Mouse (Mus musculus): ENCODE measurements around the gene Xcr1. TPM values are rescaled to one million over a fixed set of nuclear protein-coding genes. Genes with fewer than 3 reads are reported as not detected.

Xcr1 gene
- polyA plus RNA-seq, 1 experiment: not detected

GRCm38 (mm10) chr9:123814326-123814725, 47.5 kb downstream of the Xcr1 start:
- no peak for DNase-seq (ENCODE audit: low read depth)
- no peak for TF ChIP-seq POLR2A (IDR thresholded peaks at IDR 0.05; ENCODE audit: borderline replicate concordance, extremely low read depth, insufficient read depth, insufficient read length, poor library complexity, severe bottlenecking)
- no peak for TF ChIP-seq CTCF (IDR thresholded peaks at IDR 0.05; ENCODE audit: borderline replicate concordance, extremely low read depth, insufficient read depth, insufficient read length)

DNA sequence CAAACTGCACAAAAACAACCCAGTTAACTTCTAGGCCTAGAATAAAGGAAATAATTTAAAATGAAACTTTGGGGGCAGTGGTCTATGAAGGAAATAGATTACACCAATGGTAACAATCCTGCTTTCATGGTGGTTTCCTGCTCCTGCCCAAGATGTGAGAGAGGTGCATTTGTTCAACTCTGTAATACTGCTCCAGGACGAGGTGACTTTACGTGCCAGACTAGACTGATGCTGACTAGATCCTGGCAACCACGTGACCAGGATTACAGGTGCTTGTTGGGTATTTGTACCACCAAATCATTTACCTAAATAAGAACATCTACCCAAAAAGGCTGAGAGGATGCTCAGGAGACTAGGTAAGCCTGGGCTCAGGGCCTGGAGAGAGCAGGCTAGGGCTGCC, 50.0 kb downstream of the Xcr1 start:
- TF ChIP-seq POLR2A (IDR thresholded peaks at IDR 0.05; ENCODE audit: borderline replicate concordance, extremely low read depth, insufficient read depth, insufficient read length, poor library complexity, severe bottlenecking) (no peak), CTCF (IDR thresholded peaks at IDR 0.05; ENCODE audit: borderline replicate concordance, extremely low read depth, insufficient read depth, insufficient read length) (no peak)
- DNase-seq (ENCODE audit: low read depth): no peak

- no peak for TF ChIP-seq POLR2A (IDR thresholded peaks at IDR 0.05; ENCODE audit: borderline replicate concordance, extremely low read depth, insufficient read depth, insufficient read length, poor library complexity, severe bottlenecking)
Observed at GRCm38 (mm10) chr9:123808583-123808982, 53.2 kb downstream of the Xcr1 start.

GRCm38 (mm10) chr9:123806267-123806666, 55.6 kb downstream of the Xcr1 start, which contains the start of gene Cxcr6:
Cxcr6 (plus strand) TSS chr9:123806475.
- DNase-seq (ENCODE audit: low read depth): no peak
- no peak for TF ChIP-seq CTCF (IDR thresholded peaks at IDR 0.05; ENCODE audit: borderline replicate concordance, extremely low read depth, insufficient read depth, insufficient read length)
- TF ChIP-seq POLR2A (IDR thresholded peaks at IDR 0.05; ENCODE audit: borderline replicate concordance, extremely low read depth, insufficient read depth, insufficient read length, poor library complexity, severe bottlenecking): no peak

More at GRCm38 (mm10) chr9:123808583-123808982, 53.2 kb downstream of the Xcr1 start:
- no peak for DNase-seq (ENCODE audit: low read depth)

DNA sequence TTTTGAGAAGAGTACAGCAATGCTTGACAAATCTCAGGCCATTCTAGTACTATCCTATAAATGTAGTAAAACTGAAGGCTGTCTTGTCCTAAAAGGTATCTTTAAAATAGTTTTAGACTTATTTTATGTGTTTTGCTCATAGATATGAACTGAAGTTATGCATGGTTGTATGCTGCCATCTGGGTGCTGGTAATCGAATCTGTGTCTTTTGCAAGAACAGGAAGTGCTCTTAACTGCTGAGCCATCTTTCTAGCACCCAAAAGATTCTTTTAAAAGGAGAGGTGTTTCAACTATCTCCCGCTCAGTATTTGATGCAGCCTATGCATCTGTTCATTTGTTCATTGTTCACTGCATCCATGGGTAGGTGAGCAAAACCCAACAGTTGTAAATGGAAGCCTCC, 56.6 kb downstream of the Xcr1 start:
- TF ChIP-seq CTCF (IDR thresholded peaks at IDR 0.05; ENCODE audit: borderline replicate concordance, extremely low read depth, insufficient read depth, insufficient read length) (no peak), POLR2A (IDR thresholded peaks at IDR 0.05; ENCODE audit: borderline replicate concordance, extremely low read depth, insufficient read depth, insufficient read length, poor library complexity, severe bottlenecking) (no peak)
- no peak for DNase-seq (ENCODE audit: low read depth)

DNA sequence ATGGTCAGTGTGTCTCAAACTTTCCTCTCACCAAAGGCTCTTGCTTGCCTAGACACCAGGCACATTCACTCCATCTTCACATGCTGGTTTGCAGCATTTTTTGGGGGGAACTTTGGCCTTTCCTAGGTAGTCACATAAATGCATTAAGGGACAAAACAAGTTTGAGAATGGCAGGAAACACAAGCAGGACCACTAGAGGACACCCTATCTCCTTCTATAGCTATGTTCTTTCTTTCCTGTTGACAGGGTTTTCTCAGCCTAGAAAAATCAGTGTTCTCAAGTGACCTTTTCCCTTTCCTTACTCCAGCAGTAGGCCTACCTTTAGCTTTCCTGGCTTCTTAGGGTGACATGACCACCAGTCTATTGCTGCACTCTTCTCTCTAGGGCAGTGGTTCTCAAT, 58.9 kb downstream of the Xcr1 start:
- DNase-seq (ENCODE audit: low read depth): no peak
- no peak for TF ChIP-seq CTCF (IDR thresholded peaks at IDR 0.05; ENCODE audit: borderline replicate concordance, extremely low read depth, insufficient read depth, insufficient read length)
- TF ChIP-seq POLR2A (IDR thresholded peaks at IDR 0.05; ENCODE audit: borderline replicate concordance, extremely low read depth, insufficient read depth, insufficient read length, poor library complexity, severe bottlenecking): no peak

DNA sequence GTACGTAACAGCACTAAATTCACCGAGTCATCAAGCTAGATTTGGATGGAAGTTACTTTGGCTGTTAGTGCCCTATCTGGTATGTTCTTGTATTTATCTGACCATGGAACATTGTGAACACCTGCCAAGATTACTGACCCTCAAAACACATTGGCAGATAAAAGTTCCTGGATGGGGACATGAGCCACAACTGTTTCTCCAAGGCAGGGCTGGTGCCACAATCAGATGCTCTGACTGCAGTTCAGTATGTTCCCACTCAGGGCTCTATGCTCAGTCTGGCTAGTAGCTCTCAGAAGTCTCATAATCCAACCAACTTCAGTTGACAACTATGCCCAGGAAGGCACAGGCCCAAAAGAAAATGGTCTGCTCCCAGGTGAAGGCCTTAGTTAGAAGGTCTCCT, 59.4 kb downstream of the Xcr1 start:
- DNase-seq (ENCODE audit: low read depth): no peak
- TF ChIP-seq CTCF (IDR thresholded peaks at IDR 0.05; ENCODE audit: borderline replicate concordance, extremely low read depth, insufficient read depth, insufficient read length): no peak
- no peak for TF ChIP-seq POLR2A (IDR thresholded peaks at IDR 0.05; ENCODE audit: borderline replicate concordance, extremely low read depth, insufficient read depth, insufficient read length, poor library complexity, severe bottlenecking)

Other genes starting within 250 kb of the Xcr1 start
- 0.19 and 0.33 TPM in 2 replicates for gene Slc6a20b, start 229.5 kb downstream of the Xcr1 start, polyA plus RNA-seq (2012; rRNA removed)
- gene Ccr9, start 183.6 kb downstream of the Xcr1 start, polyA plus RNA-seq (2012; rRNA removed): 0.15 and 0.25 TPM in 2 replicates
- gene Slc6a20a, start 183.1 kb downstream of the Xcr1 start, polyA plus RNA-seq (2012; rRNA removed): 6.1 and 8.7 TPM in 2 replicates
- 19.1 and 19.5 TPM in 2 replicates for gene Lztfl1, start 144.3 kb downstream of the Xcr1 start, polyA plus RNA-seq (2012; rRNA removed)
- 0.04 TPM in 1 of 2 replicates, not detected in the other for gene Cxcr6, start 55.6 kb downstream of the Xcr1 start, polyA plus RNA-seq (2012; rRNA removed)
- 4.6 and 8.1 TPM in 2 replicates for gene Fyco1, start 10.1 kb downstream of the Xcr1 start, polyA plus RNA-seq (2012; rRNA removed)
- gene Ccr1, start 106.7 kb upstream of the Xcr1 start, polyA plus RNA-seq (2012; rRNA removed): 0.77 and 1.0 TPM in 2 replicates
- gene Ccr1l1, start 116.4 kb upstream of the Xcr1 start, polyA plus RNA-seq (2012; rRNA removed): 0.09 TPM in 1 of 2 replicates, not detected in the other
- gene Ccr3, start 159.9 kb upstream of the Xcr1 start, polyA plus RNA-seq (2012; rRNA removed): 0.01 and 0.04 TPM in 2 replicates
- gene Ccr2, start 239.9 kb upstream of the Xcr1 start, polyA plus RNA-seq (2012; rRNA removed): 0.32 and 0.37 TPM in 2 replicates